Mouse (Mus musculus) limb, embryonic 11.5 days (tissue): Measurements from ENCODE around the gene U2af1l4. TPM values are rescaled to one million over a fixed set of nuclear protein-coding genes. Genes with fewer than 3 reads are reported as not detected.

Source experiments
- ATAC-seq: fragments of 200-750 bp; cut with Nextera tagmentation; 2 replicates; pipeline ENCODE4 v1.8.0; 2017; ENCODE audit warnings: low read depth; ENCODE audit not compliant: insufficient number of reproducible peaks, low FRiP score, low TSS enrichment
- DNase-seq: peaks from one replicate; pipeline ENCODE4 v3.0.0-alpha.2; 2015; ENCODE audit warnings: low spot score
- H3K27ac ChIP-seq: fragments of 300-500 bp; sonication (generic); replicated peaks from 2 replicates; pipeline ENCODE4 v1.5.1; 2014; ENCODE audit warnings: low read depth, mild to moderate bottlenecking, low read length
- H3K27me3 ChIP-seq: fragments of 300-500 bp; sonication (generic); 2 replicates; pipeline ENCODE4 v1.6.1; 2014; ENCODE audit warnings: mild to moderate bottlenecking, low read length, mixed read lengths; ENCODE audit not compliant: control insufficient read depth, insufficient read depth
- H3K36me3 ChIP-seq: fragments of 300-500 bp; sonication (generic); 2 replicates; pipeline ENCODE4 v1.6.1; 2014; ENCODE audit warnings: mild to moderate bottlenecking, low read length, moderate library complexity, mixed read lengths; ENCODE audit not compliant: control insufficient read depth, insufficient read depth
- H3K4me1 ChIP-seq: fragments of 300-500 bp; sonication (generic); 2 replicates; pipeline ENCODE4 v1.6.1; 2014; ENCODE audit warnings: low read length, mixed read lengths; ENCODE audit not compliant: control insufficient read depth, insufficient read depth
- H3K4me2 ChIP-seq: fragments of 300-500 bp; sonication (generic); 2 replicates; pipeline ENCODE4 v1.6.1; 2014; ENCODE audit warnings: low read depth, mild to moderate bottlenecking, moderate library complexity; ENCODE audit not compliant: severe bottlenecking
- H3K4me3 ChIP-seq: fragments of 300-500 bp; sonication (generic); 2 replicates; pipeline ENCODE4 v1.5.1; 2014; ENCODE audit warnings: low read depth, low read length
- H3K9ac ChIP-seq: fragments of 300-500 bp; sonication (generic); 2 replicates; pipeline ENCODE4 v1.6.1; 2014; ENCODE audit warnings: mild to moderate bottlenecking, low read length
- H3K9me3 ChIP-seq: fragments of 300-500 bp; sonication (generic); 2 replicates; pipeline ENCODE4 v1.6.1; 2016; ENCODE audit warnings: low read length; ENCODE audit not compliant: control insufficient read depth
- WGBS: fragments of 180-500 bp; shearing (Covaris S2); extraction: QIAGEN DNeasy Blood & Tissue Kit; methylation state at CpG from one replicate; pipeline ENCODE4 v1.1.7; 2014; 5-methylcytosine and 5-hydroxymethylcytosine counted together
- polyA plus RNA-seq: library from polyadenylated mRNA; unstranded; fragments of >200 nt; fragmentation: Nextera tagmentation; extraction: Ambion mirVana; gene quantifications from 2 replicates; pipeline ENCODE4 v1.2.1, GENCODE M21; 2014

The U2af1l4 gene
- polyA plus RNA-seq, 1 experiment from 2014 or later: 100 TPM

DNA sequence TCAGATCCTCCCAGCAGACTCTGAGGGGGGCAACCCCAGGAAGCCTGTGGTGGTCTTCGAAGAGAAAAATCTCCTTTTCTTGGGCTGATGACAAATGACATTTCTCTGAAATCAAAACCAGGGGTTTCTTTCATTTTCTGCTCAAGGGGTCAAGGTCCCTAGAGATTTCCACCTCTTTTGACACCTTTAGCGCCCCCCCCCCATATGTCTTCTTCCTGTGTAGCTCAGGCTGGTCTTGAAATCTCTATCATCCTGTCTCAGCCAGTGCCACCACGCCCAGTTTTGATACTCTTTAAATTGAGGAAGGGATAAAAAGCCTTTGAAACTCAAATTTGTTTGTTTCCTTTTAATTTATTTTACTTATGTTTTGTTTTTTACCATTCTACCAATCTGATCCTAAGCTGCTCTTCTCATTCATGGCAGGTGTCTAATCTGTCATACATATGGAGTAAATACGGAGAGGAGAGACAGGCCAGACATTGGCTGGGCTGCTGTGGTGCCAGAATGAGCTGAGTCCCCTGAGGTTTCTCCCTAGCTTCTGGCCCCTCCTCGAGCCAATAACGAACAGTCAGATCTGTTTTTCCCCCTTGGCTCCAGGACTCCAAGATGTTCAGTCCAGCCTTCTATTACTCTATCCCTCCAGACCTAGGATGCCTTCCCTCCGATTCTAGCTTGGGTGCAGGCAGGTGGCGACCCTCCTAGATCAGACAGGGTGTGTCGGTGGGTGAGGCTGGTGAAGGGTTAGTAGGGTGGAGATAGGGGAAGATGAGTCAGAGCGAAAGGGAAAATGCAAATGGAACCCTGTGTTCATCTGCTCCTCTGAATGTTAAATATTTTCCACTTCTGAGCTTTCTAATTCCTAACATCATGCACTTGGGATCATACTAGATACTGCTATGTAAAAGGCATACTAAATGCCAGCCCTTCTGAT lies 30.7 kb downstream of the U2af1l4 start:
- DNase-seq (no peak), ATAC-seq (no peak)
- H3K36me3 ChIP-seq: no peaks in the 10 kb centered on the region
- no peak overlapping the region for H3K9ac ChIP-seq
- 0 out of 2 replicates have a peak, but pooled peaks cover 4% of the 10 kb centered on the region for H3K4me1 ChIP-seq
- H3K27me3 ChIP-seq: no peaks in the 10 kb centered on the region
- WGBS: 75% methylated on average over 10 of the region's 10 CpGs
- no peak overlapping the region for H3K4me2 ChIP-seq
- no peak overlapping the region for H3K4me3 ChIP-seq
- H3K27ac ChIP-seq: no peak overlapping the region
- no peaks in the 10 kb centered on the region for H3K9me3 ChIP-seq

DNA sequence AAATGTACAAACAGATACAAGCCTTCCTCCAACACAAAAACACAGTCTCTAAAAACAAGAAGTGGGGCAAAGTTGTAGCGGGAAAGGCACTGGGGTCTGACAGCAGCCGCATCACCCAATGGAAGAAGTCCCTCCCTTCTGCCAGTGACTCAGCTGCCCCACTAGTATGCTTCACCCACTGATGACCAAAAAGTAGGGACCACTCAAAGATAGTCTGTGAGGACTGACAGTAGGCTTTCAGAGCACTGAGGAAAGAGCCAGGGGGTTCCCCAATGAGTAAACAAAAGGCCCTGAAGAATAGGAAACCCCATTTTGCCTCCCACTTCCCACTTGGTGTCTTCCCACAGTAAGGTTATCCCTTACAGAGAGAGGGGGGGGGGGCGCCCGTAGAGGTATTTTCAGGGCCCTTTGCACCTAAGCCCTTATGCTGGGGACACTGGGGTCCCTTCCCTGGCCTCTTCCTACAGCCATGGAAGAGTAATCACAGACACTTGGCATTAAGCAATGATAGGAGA lies 31.5 kb downstream of the U2af1l4 start:
- no peak overlapping the region for H3K9ac ChIP-seq
- DNase-seq (no peak), ATAC-seq (no peak)
- no peaks in the 10 kb centered on the region for H3K27me3 ChIP-seq
- H3K4me1 ChIP-seq: 0 out of 2 replicates have a peak, but pooled peaks cover 4% of the 10 kb centered on the region
- WGBS: 73% methylated on average over 4 of the region's 4 CpGs
- H3K27ac ChIP-seq: no peak overlapping the region
- H3K9me3 ChIP-seq: no peaks in the 10 kb centered on the region
- no peak overlapping the region for H3K4me2 ChIP-seq
- no peaks in the 10 kb centered on the region for H3K36me3 ChIP-seq
- H3K4me3 ChIP-seq: no peak overlapping the region

DNA sequence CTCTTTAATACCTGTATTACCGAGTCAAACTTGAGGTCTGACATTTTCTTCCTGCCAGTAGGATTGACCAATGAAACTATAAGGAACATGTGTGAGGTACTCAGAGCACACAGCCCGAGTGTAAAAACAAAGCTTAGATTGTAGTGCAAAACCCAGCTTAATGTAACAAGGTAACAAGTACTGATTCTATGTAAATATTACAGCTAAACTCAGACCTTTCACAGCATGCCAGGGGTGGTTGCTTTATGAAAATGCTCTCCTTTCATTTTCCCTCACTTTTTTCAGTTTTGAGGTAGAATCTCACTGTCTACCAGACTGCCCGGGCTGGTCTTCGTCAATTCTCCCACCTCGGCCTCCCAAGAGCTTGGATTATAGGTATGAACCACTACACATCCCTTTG lies 33.0 kb downstream of the U2af1l4 start:
- no peak overlapping the region for H3K4me3 ChIP-seq
- H3K4me1 ChIP-seq: no peaks in the 10 kb centered on the region
- H3K27me3 ChIP-seq: no peaks in the 10 kb centered on the region
- DNase-seq: no peak
- no peak for ATAC-seq
- 80% methylated on average over 5 of the region's 5 CpGs for WGBS
- no peak overlapping the region for H3K9ac ChIP-seq
- no peak overlapping the region for H3K27ac ChIP-seq
- no peaks in the 10 kb centered on the region for H3K9me3 ChIP-seq
- no peaks in the 10 kb centered on the region for H3K36me3 ChIP-seq
- H3K4me2 ChIP-seq: no peak overlapping the region

DNA sequence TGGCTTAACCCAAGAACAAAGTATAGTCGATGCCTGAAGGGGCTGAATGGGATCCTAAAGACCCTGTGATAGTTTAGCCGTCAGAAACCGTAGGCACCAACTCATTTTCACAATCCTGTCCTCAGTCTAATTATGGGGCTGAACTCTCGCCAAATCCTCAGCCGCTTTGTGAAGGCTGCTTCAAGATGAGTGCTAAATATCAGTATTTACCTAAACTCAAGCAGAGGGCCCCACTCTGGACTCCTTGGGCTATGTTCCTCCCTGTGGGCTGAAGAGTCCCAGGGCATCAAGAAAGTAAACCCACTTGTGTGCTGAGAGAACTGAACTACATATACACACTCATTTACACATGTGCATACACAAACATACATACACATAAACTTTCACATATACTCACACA lies 33.7 kb downstream of the U2af1l4 start:
- ATAC-seq: no peak

DNA sequence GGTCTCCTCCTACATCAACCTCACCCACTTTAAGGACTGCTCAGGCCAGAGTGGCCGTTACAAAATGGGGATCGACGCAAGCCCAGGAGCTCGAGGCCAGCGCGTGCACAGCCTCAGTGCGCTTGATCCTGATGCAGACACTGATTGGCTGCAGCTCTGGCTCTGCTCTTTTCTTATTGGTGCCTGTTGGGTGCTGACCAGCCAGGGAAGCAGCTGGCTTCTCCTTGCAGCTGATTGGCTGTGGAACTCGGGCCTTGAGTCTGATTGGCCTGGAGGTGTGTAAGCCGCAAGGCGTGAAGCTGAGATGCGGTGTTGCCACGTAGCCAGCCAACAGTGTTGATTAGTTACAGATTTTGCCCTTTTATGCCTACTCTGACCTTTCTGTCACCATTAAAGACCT lies 35.7 kb downstream of the U2af1l4 start, which contains the start of gene Zbtb32:
Gene Zbtb32 (minus strand): TSS at position 124 of the 400 bp plus-strand sequence.
- Histone ChIP-seq H3K9ac (no peak within 1 kb of the TSS), H3K27me3 (no peaks in the 10 kb centered on the region), H3K9me3 (no peaks in the 10 kb centered on the region), H3K4me1 (no peaks in the 10 kb centered on the region), H3K4me3 (no peak within 1 kb of the TSS), H3K27ac (no peak within 1 kb of the TSS), H3K4me2 (no peak within 1 kb of the TSS), H3K36me3 (no peaks in the 10 kb centered on the region)
- WGBS: 90% methylated on average over 12 of the region's 12 CpGs
- DNase-seq: no peak
- no peak for ATAC-seq

More for the DNA sequence above, 33.7 kb downstream of the U2af1l4 start:
- H3K27ac ChIP-seq: no peak overlapping the region
- DNase-seq: no peak
- no peak overlapping the region for H3K9ac ChIP-seq
- H3K9me3 ChIP-seq: no peaks in the 10 kb centered on the region
- WGBS: 83% methylated on average over 5 of the region's 5 CpGs
- H3K27me3 ChIP-seq: no peaks in the 10 kb centered on the region
- H3K36me3 ChIP-seq: no peaks in the 10 kb centered on the region
- H3K4me2 ChIP-seq: no peak overlapping the region
- H3K4me1 ChIP-seq: no peaks in the 10 kb centered on the region
- no peak overlapping the region for H3K4me3 ChIP-seq

DNA sequence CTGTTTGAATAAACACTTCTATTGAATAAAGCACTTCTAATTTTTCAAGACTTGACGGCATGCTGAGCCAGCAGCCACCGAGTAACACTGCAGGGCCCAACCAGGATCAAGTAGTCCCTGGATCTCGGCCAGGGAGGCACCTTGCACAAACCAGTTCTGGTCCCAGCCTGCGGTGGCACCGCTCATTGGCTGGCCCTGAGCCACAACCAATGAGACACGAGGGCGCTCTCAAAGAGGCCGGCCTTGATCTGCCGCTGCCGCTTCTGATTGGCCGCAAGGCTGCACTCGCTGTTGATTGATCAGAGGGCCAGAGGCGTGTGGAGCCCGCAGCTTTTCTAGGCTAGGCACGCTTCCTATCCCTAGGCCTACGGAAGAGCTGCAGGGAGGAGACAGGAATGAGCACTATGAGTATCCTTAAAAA lies 36.8 kb downstream of the U2af1l4 start:
- Histone ChIP-seq H3K9me3 (no peaks in the 10 kb centered on the region), H3K27ac (no peak overlapping the region), H3K4me2 (no peak overlapping the region), H3K27me3 (no peaks in the 10 kb centered on the region), H3K9ac (no peak overlapping the region), H3K4me1 (no peaks in the 10 kb centered on the region), H3K36me3 (no peaks in the 10 kb centered on the region), H3K4me3 (no peak overlapping the region)
- 2% methylated on average over 16 of the region's 16 CpGs for WGBS
- ATAC-seq (peak; percentile 89), DNase-seq (peak; percentile 79)

DNA sequence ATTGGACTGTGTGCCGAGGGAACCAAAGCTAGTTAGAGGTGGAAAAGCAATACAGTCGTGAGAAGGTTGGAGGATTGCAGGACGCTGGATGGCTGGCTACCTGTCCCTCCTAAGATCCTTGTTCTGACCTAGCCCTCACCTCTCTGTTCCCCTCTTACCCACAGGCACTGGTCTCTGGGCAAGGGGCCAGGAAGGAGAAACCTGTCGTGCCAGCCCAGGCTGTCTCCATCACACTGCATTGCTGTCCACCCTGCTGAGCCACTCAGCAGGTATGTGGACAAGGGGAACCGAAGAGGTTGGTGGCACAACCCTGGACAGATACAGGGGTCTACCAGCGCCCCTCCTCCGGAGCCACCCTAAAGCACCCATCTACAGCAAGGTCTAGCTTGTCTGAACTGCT lies 37.5 kb downstream of the U2af1l4 start:
- ATAC-seq (no peak), DNase-seq (no peak)
- H3K27ac ChIP-seq: no peak overlapping the region
- no peak overlapping the region for H3K4me3 ChIP-seq
- H3K9ac ChIP-seq: no peak overlapping the region
- WGBS: 76% methylated on average over 7 of the region's 7 CpGs
- H3K27me3 ChIP-seq: no peaks in the 10 kb centered on the region
- H3K36me3 ChIP-seq: no peaks in the 10 kb centered on the region
- H3K4me2 ChIP-seq: no peak overlapping the region
- no peaks in the 10 kb centered on the region for H3K4me1 ChIP-seq
- H3K9me3 ChIP-seq: no peaks in the 10 kb centered on the region

DNA sequence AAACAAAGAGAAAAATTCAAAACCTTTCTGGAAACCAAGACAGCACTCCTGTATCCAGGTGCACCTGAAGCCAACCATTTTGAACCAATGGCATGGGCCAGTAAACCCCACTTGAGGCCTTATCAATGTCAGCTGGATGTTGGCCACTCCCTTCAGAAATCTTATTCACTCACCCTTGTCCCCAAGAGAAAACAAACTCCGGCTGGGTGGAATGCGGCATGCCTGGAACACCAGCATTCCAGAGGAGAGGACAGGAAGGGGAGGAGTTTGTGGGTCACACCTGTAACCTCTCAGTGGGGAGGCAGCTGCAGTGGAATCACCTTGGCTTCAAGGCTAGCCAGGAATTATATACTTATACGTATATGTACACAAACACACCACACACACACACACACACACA lies 39.5 kb downstream of the U2af1l4 start:
- Histone ChIP-seq H3K27me3 (no peaks in the 10 kb centered on the region), H3K4me1 (no peaks in the 10 kb centered on the region), H3K36me3 (no peaks in the 10 kb centered on the region), H3K9me3 (no peaks in the 10 kb centered on the region), H3K9ac (no peak overlapping the region), H3K27ac (no peak overlapping the region), H3K4me3 (no peak overlapping the region), H3K4me2 (no peak overlapping the region)
- no peak for ATAC-seq
- WGBS: 53% methylated on average over 3 of the region's 3 CpGs
- DNase-seq: no peak
